Mouse (Mus musculus): ENCODE measurements around the gene Eif3c. TPM values are rescaled to one million over a fixed set of nuclear protein-coding genes. Genes with fewer than 3 reads are reported as not detected.

Gene Eif3c
- polyA plus RNA-seq, 1 experiment from 2014 or later = 212 TPM

GRCm38 (mm10) chr7:126541661-126542060 lies 24.6 kb downstream of the Eif3c start:
- ATAC-seq = no peak
- Histone ChIP-seq H3K9me3 (replicated peaks) (no peaks in the 10 kb centered on the region), H3K4me1 (no peaks in the 10 kb centered on the region), H3K4me3 (no peak overlapping the region), H3K4me2 (no peak overlapping the region), H3K36me3 (ENCODE audit: poor library complexity, severe bottlenecking) (peaks cover 29% of the 10 kb centered on the region), H3K27me3 (peaks cover 6% of the 10 kb centered on the region), H3K9ac (no peak overlapping the region), H3K27ac (no peak overlapping the region)
- WGBS = 91% methylated on average over 1 of the region's 1 CpGs

DNA sequence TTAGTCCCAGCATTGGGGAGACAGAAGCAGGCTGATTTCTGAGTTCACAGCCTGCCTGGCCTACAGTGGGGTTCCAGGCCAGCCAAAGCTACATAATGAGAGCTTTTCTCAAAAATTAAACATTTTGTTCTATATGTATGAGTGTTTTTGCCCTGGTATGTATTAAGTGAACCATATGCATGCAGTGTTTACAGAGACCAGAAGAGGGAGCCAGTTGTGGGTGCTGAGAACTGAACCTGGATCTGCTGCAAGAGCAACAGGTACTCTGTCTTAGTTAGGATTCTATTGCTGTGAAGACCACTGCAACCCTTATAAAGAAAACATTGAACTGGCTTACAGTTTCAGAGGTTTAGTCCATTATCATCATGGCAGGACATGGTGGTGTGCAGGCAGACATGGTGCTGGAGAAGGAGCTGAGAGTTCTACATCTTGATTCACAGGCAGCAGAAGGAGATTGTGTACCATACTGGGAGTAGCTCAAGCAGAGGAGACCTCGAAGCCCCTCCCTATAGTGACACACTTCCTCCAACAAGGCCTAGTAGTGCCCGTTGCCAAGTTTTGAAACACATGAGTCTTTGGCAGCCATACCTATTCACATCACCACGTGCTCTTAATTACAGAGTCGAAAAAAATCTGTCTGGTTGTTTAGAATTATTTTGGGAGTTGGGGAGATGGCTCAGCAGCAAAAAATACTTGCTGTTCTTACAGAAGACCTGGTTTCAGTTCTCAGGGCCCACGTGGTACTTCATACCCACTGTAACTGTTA lies 28.2 kb downstream of the Eif3c start:
- Histone ChIP-seq H3K4me3 (no peak overlapping the region), H3K4me2 (no peak overlapping the region), H3K27ac (no peak overlapping the region), H3K9me3 (replicated peaks) (no peaks in the 10 kb centered on the region), H3K27me3 (peaks cover 14% of the 10 kb centered on the region), H3K9ac (no peak overlapping the region), H3K36me3 (ENCODE audit: poor library complexity, severe bottlenecking) (no peaks in the 10 kb centered on the region), H3K4me1 (peaks cover 5% of the 10 kb centered on the region; the same call in 1 of the 2 replicates)
- WGBS = 73% methylated on average over 5 of the region's 5 CpGs
- no peak for ATAC-seq

GRCm38 (mm10) chr7:126536466-126536865 lies 29.7 kb downstream of the Eif3c start:
- Histone ChIP-seq H3K27me3 (peaks cover 14% of the 10 kb centered on the region), H3K4me1 (peaks cover 5% of the 10 kb centered on the region; the same call in 1 of the 2 replicates), H3K36me3 (ENCODE audit: poor library complexity, severe bottlenecking) (no peaks in the 10 kb centered on the region), H3K9me3 (replicated peaks) (no peaks in the 10 kb centered on the region), H3K9ac (peak overlapping the region; percentile 72), H3K4me2 (peak overlapping the region; percentile 70), H3K4me3 (peak overlapping the region; percentile 48), H3K27ac (no peak overlapping the region)
- ATAC-seq = no peak
- 54% methylated on average over 9 of the region's 9 CpGs for WGBS

DNA sequence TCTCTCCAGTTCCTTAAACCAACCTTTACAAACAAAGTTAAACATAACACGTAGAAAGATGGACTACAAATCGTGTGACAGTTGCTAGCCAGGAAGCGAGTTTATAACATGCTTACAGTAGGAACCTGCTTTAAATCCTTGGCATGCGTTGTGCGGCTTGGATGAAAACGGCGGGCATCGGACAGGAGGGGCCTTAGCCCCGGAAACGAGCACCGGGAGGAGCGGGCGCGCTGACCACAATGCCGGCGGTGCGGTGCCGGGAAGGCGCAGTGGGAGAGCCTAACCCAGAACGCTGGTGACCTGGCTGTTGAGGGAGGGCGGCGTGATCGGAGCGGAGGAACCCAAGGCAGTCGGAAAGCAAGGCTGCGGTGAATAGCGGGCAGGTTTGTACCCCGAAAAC lies 30.4 kb downstream of the Eif3c start:
- no peak overlapping the region for H3K27ac ChIP-seq
- H3K4me1 ChIP-seq = peaks cover 5% of the 10 kb centered on the region; the same call in 1 of the 2 replicates
- H3K9me3 ChIP-seq (replicated peaks) = no peaks in the 10 kb centered on the region
- peak overlapping the region; percentile 48 for H3K4me3 ChIP-seq
- H3K9ac ChIP-seq = peak overlapping the region; percentile 72
- peak overlapping the region; percentile 70 for H3K4me2 ChIP-seq
- peaks cover 14% of the 10 kb centered on the region for H3K27me3 ChIP-seq
- no peak for ATAC-seq
- no peaks in the 10 kb centered on the region for H3K36me3 ChIP-seq (ENCODE audit: poor library complexity, severe bottlenecking)
- whole genome bisulfite sequencing = 2% methylated on average over 28 of the region's 28 CpGs

DNA sequence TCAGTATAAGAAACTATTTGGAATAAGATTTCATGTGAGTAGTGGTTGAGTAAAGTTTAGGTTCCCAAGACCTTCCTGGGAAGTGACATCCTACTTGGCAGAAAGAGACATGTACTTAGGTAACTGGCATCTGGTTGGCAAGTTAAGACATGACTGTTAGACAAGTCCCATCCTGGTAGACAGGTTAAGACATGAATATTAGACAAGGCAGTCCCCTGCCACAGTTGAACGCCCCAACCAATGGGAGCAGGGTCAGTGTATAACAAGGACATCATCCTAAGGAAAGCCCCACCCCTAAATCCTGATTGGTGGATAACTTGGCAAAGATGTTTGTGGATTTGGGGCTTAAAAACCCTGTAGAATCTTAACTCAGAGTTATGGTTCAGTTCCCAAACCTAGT lies 32.8 kb downstream of the Eif3c start:
- Histone ChIP-seq H3K4me2 (no peak overlapping the region), H3K27ac (no peak overlapping the region)
- ATAC-seq = no peak

DNA sequence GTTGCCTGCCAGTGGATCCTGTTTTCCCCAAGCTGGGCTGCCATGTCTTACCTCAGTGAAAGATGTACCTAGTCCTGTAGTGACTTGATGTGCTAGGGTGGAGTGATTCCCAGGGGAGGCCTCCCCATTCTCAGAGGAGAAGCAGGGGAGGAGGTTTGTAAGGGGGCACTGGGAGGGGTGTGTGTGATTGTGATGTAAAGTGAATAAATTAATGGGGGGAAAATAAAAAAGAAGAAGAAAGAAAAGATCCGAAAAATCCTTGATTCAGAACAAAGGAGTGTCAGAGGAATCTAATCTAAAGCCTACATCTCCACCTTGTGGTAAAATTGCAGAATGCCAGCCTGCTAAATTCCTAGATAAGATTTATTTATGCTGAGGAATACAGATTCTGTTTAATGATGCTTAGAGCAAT lies 38.0 kb downstream of the Eif3c start:
- Histone ChIP-seq H3K27ac (peak overlapping the region; percentile 63), H3K27me3 (0 out of 2 replicates have a peak, but pooled peaks cover 2% of the 10 kb centered on the region), H3K9me3 (replicated peaks) (no peaks in the 10 kb centered on the region), H3K4me3 (no peak overlapping the region), H3K4me1 (0 out of 2 replicates have a peak, but pooled peaks cover 3% of the 10 kb centered on the region), H3K4me2 (no peak overlapping the region), H3K36me3 (ENCODE audit: poor library complexity, severe bottlenecking) (no peaks in the 10 kb centered on the region), H3K9ac (peak overlapping the region; percentile 50; the same call in 1 of the 2 replicates)
- 0% methylated on average over 1 of the region's 1 CpGs for WGBS
- peak; percentile 63 for ATAC-seq

More for the DNA sequence above, 32.8 kb downstream of the Eif3c start:
- Histone ChIP-seq H3K4me3 (no peak overlapping the region), H3K4me1 (peaks cover 5% of the 10 kb centered on the region; the same call in 1 of the 2 replicates), H3K9ac (no peak overlapping the region), H3K9me3 (replicated peaks) (no peaks in the 10 kb centered on the region), H3K27me3 (peaks cover 14% of the 10 kb centered on the region), H3K36me3 (ENCODE audit: poor library complexity, severe bottlenecking) (no peaks in the 10 kb centered on the region)
- WGBS = 72% methylated on average over 1 of the region's 1 CpGs

GRCm38 (mm10) chr7:126523316-126523715 lies 42.9 kb downstream of the Eif3c start:
- Histone ChIP-seq H3K9me3 (replicated peaks) (no peaks in the 10 kb centered on the region), H3K9ac (no peak overlapping the region), H3K4me3 (no peak overlapping the region), H3K27me3 (0 out of 2 replicates have a peak, but pooled peaks cover 8% of the 10 kb centered on the region), H3K4me2 (no peak overlapping the region), H3K27ac (no peak overlapping the region), H3K36me3 (ENCODE audit: poor library complexity, severe bottlenecking) (no peaks in the 10 kb centered on the region), H3K4me1 (0 out of 2 replicates have a peak, but pooled peaks cover 3% of the 10 kb centered on the region)
- no peak for ATAC-seq
- 81% methylated on average over 3 of the region's 3 CpGs for WGBS

DNA sequence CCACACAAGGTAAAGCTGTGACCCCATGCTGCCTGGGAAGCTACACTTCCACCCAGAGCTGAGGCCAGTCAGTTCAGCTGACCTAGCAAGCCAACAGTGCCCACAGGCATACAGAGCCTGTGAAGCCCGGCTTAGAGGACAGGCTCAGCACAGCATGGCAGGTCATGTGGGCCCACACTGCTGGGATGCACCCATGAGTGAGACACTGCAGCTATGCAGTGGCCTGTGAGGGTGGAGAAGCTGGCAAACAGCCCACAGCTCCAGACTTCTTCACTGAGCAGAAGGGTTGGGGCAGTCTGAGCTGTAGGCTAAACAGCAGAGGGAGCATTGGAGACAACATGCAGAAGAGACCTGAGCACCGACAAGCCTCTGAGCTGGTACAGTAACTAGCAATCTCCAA lies 46.7 kb downstream of the Eif3c start:
- 0 out of 2 replicates have a peak, but pooled peaks cover 5% of the 10 kb centered on the region for H3K27me3 ChIP-seq
- H3K9ac ChIP-seq = no peak overlapping the region
- no peaks in the 10 kb centered on the region for H3K9me3 ChIP-seq (replicated peaks)
- no peak overlapping the region for H3K4me3 ChIP-seq
- H3K4me1 ChIP-seq = no peaks in the 10 kb centered on the region
- no peak overlapping the region for H3K27ac ChIP-seq
- ATAC-seq = no peak
- WGBS = 73% methylated on average over 2 of the region's 2 CpGs
- H3K36me3 ChIP-seq (ENCODE audit: poor library complexity, severe bottlenecking) = no peaks in the 10 kb centered on the region
- no peak overlapping the region for H3K4me2 ChIP-seq

GRCm38 (mm10) chr7:126518261-126518941 lies 47.8 kb downstream of the Eif3c start:
- H3K4me1 ChIP-seq = no peaks in the 10 kb centered on the region
- H3K27ac ChIP-seq = no peak overlapping the region
- no peaks in the 10 kb centered on the region for H3K36me3 ChIP-seq (ENCODE audit: poor library complexity, severe bottlenecking)
- ATAC-seq = no peak
- no peak overlapping the region for H3K4me3 ChIP-seq
- no peak overlapping the region for H3K4me2 ChIP-seq
- 0 out of 2 replicates have a peak, but pooled peaks cover 5% of the 10 kb centered on the region for H3K27me3 ChIP-seq
- no peaks in the 10 kb centered on the region for H3K9me3 ChIP-seq (replicated peaks)
- no peak overlapping the region for H3K9ac ChIP-seq
- WGBS = 80% methylated on average over 5 of the region's 5 CpGs

DNA sequence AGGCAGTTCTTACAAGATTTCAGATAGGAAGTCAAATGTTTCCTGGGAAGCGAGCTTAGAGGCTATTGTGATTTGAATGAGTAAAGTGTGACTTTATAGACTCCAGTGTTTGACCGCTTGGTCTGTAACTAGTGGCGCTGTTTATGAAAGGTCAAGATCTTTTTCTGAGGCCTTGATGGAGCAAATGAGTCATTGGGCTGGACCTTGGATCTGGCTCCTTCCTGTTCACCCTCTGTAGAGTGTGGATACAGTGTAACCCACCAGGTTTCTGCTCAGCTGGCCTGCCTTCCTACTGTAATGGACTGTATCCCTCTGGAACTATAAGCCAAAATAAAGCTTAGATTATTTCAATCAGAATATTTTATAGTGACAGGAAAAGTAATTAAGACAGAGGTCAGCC lies 54.9 kb downstream of the Eif3c start:
- Histone ChIP-seq H3K36me3 (ENCODE audit: poor library complexity, severe bottlenecking) (no peaks in the 10 kb centered on the region), H3K9ac (no peak overlapping the region), H3K4me1 (no peaks in the 10 kb centered on the region), H3K9me3 (replicated peaks) (no peaks in the 10 kb centered on the region), H3K27ac (no peak overlapping the region), H3K27me3 (no peaks in the 10 kb centered on the region), H3K4me3 (no peak overlapping the region), H3K4me2 (no peak overlapping the region)
- no peak for ATAC-seq
- 85% methylated on average over 3 of the region's 3 CpGs for WGBS

GRCm38 (mm10) chr7:126507126-126507778 lies 59.0 kb downstream of the Eif3c start:
- no peak overlapping the region for H3K9ac ChIP-seq
- no peaks in the 10 kb centered on the region for H3K27me3 ChIP-seq
- no peaks in the 10 kb centered on the region for H3K36me3 ChIP-seq (ENCODE audit: poor library complexity, severe bottlenecking)
- 87% methylated on average over 8 of the region's 8 CpGs for WGBS
- no peak overlapping the region for H3K4me3 ChIP-seq
- H3K4me2 ChIP-seq = no peak overlapping the region
- no peaks in the 10 kb centered on the region for H3K9me3 ChIP-seq (replicated peaks)
- no peak for ATAC-seq
- H3K27ac ChIP-seq = no peak overlapping the region
- no peaks in the 10 kb centered on the region; the same call in 1 of the 2 replicates for H3K4me1 ChIP-seq

DNA sequence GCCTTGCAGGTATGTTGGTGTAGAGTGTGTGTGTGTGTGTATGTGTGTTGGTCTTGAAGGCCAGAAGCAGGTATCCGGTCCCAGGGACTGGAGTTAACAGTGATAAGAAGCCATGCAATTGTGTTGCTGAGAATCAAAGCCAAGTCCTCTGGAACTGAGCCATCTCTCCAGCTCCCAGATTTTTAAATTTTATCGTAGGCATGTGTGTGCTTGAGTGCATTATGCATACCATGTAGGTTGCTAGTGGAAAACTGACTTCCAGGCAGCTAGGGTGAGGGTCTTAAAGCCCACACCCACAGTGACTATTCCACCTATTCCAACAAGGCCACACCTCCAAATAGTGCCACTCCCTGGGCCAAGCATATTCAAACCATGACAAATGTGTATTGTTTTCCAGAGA lies 61.3 kb downstream of the Eif3c start:
- ATAC-seq = no peak
- H3K4me1 ChIP-seq = peaks cover 11% of the 10 kb centered on the region
- no peaks in the 10 kb centered on the region for H3K27me3 ChIP-seq
- H3K9me3 ChIP-seq (replicated peaks) = no peaks in the 10 kb centered on the region
- 90% methylated on average over 2 of the region's 2 CpGs for WGBS
- no peak overlapping the region for H3K4me2 ChIP-seq
- H3K27ac ChIP-seq = no peak overlapping the region
- no peak overlapping the region for H3K9ac ChIP-seq
- H3K4me3 ChIP-seq = no peak overlapping the region
- H3K36me3 ChIP-seq (ENCODE audit: poor library complexity, severe bottlenecking) = peaks cover 14% of the 10 kb centered on the region

Data from forebrain, embryonic 13.5 days (tissue).